In the genomic region with DNA sequence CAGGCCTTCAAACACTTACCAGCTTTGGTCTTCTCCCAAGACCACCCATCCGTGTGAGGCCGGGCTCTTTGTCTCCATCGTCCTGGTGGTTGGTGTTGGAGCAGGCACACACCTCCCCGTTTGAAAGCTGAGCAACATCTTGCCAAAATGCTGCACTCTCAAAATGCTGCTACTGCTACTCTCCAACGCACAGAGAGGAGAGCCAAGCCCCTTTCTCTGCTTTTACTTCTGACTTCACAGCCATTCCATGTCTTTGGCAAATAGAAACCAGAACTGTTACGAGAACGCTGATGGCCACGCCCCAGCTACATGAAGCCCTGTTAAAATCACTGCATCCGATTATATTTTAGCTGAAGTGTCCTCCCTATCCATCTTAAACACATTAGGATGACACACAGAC, we compare ENCODE assay signal across 25 mouse cellular contexts. TPM values are rescaled to one million over a fixed set of nuclear protein-coding genes. Genes with fewer than 3 reads are reported as not detected.
A peak's percentile ranks its signal among the peaks of the same experiment; 100 is the strongest.
DNase-seq lines count a peak whose midpoint lies in the region; ATAC-seq lines count a peak whose summit lies in the region.
"Had no signal": no experiment of that assay in that cellular context is flagged by ENCODE, and none has a peak within 500 bp of the region (broad histone marks: within the 10 kb centered on the region; RNA-seq: fewer than 3 reads in every experiment).

No protein-coding gene starts in this region.

- no peaks in the 10 kb centered on the region for H3K4me1 ChIP-seq in intestine, embryonic 16.5 days (ENCODE audit: control insufficient read depth, insufficient read depth, low read length)
- 0 out of 2 replicates have a peak, but pooled peaks cover 3% of the 10 kb centered on the region for H3K4me1 ChIP-seq in intestine, embryonic 15.5 days (replicated peaks)
- H3K4me1 ChIP-seq in stomach, embryonic 16.5 days (ENCODE audit: control insufficient read depth, insufficient read depth, low read length), result no peaks in the 10 kb centered on the region
- H3K4me1 ChIP-seq: embryonic facial prominence, embryonic 13.5 days; embryonic facial prominence, embryonic 15.5 days; forebrain, embryonic 10.5 days; forebrain, embryonic 12.5 days had no signal

- intact Hi-C loops in heart, postnatal 25 days (cut with DNase I), result no loop called here

- H3K36me3 ChIP-seq in intestine, embryonic 16.5 days (ENCODE audit: control insufficient read depth, insufficient read depth, low read length), result no peaks in the 10 kb centered on the region
- H3K36me3 ChIP-seq in intestine, embryonic 15.5 days, result no peaks in the 10 kb centered on the region
- H3K36me3 ChIP-seq in stomach, embryonic 16.5 days (ENCODE audit: control insufficient read depth, insufficient read depth, low read length), result no peaks in the 10 kb centered on the region
- H3K36me3 ChIP-seq: embryonic facial prominence, embryonic 13.5 days; embryonic facial prominence, embryonic 15.5 days; forebrain, embryonic 10.5 days; forebrain, embryonic 12.5 days had no signal

- peak; percentile 23; the same call in 1 of the 2 replicates for ATAC-seq in intestine, embryonic 16.5 days
- ATAC-seq in intestine, embryonic 15.5 days, result no peak
- peak; percentile 44; the same call in 1 of the 2 replicates for ATAC-seq in stomach, embryonic 16.5 days (ENCODE audit: insufficient read depth, low FRiP score)
- ATAC-seq: activated CD4-positive, CD25-positive, alpha-beta regulatory T cell, adult 4 months; forebrain, embryonic 14.5 days; forebrain, embryonic 16.5 days; Patski had no signal

- H3K4me2 ChIP-seq in intestine, embryonic 16.5 days (ENCODE audit: low read depth, low read length), result no peak overlapping the region
- no peak overlapping the region for H3K4me2 ChIP-seq in intestine, embryonic 15.5 days (replicated peaks)
- no peak overlapping the region for H3K4me2 ChIP-seq in stomach, embryonic 16.5 days (ENCODE audit: low read depth, low read length)
- H3K4me2 ChIP-seq: embryonic facial prominence, embryonic 13.5 days; embryonic facial prominence, embryonic 15.5 days; forebrain, embryonic 12.5 days had no signal

- H3K4me3 ChIP-seq in intestine, embryonic 16.5 days (ENCODE audit: low read length), result no peak overlapping the region
- H3K4me3 ChIP-seq in intestine, embryonic 15.5 days (replicated peaks), result no peak overlapping the region
- H3K4me3 ChIP-seq in stomach, embryonic 16.5 days (replicated peaks; ENCODE audit: low read length), result no peak overlapping the region
- H3K4me3 ChIP-seq: embryonic facial prominence, embryonic 13.5 days; embryonic facial prominence, embryonic 15.5 days; erythroblast, embryonic 14.5 days; forebrain, embryonic 10.5 days; forebrain, embryonic 12.5 days had no signal

- H3K9me3 ChIP-seq in intestine, embryonic 16.5 days (ENCODE audit: control insufficient read depth, low read length), result no peaks in the 10 kb centered on the region
- no peaks in the 10 kb centered on the region for H3K9me3 ChIP-seq in intestine, embryonic 15.5 days
- 0 out of 2 replicates have a peak, but pooled peaks cover 3% of the 10 kb centered on the region for H3K9me3 ChIP-seq in stomach, embryonic 16.5 days (replicated peaks; ENCODE audit: control insufficient read depth, low read length)
- H3K9me3 ChIP-seq: embryonic facial prominence, embryonic 13.5 days; embryonic facial prominence, embryonic 15.5 days; forebrain, embryonic 12.5 days had no signal

- DNase-seq in heart, adult 11 months, result peak; percentile 77
- no peak for DNase-seq in heart, postnatal 25 days (ENCODE audit: low spot score)
- DNase-seq in MN1 (ENCODE audit: low spot score), result peak; percentile 27
- DNase-seq in right cerebral cortex, postnatal 10 days (ENCODE audit: low spot score in 2 of 2), result no peak
- DNase-seq: adrenal gland, adult 8-10 months; adrenal gland, postnatal 14 days; adrenal gland, postnatal 36 days; cerebellum, adult 11-12 months; cerebellum, adult 2 months; cerebellum, adult 9-11 months; cerebellum, postnatal 14 days; cerebellum, postnatal 36 days; embryo, embryonic 11 days had no signal

- 67% methylated on average over 9 of the region's 9 CpGs for WGBS in intestine, embryonic 16.5 days
- WGBS in intestine, embryonic 15.5 days, result 58% methylated on average over 9 of the region's 9 CpGs
- WGBS in stomach, embryonic 16.5 days, result 59% methylated on average over 9 of the region's 9 CpGs

- H3K9ac ChIP-seq in intestine, embryonic 16.5 days (ENCODE audit: low read depth, low read length), result no peak overlapping the region
- no peak overlapping the region for H3K9ac ChIP-seq in intestine, embryonic 15.5 days
- H3K9ac ChIP-seq in stomach, embryonic 16.5 days (ENCODE audit: low read length), result no peak overlapping the region
- H3K9ac ChIP-seq: embryonic facial prominence, embryonic 13.5 days; embryonic facial prominence, embryonic 15.5 days; forebrain, embryonic 12.5 days had no signal

- no peaks in the 10 kb centered on the region for H3K27me3 ChIP-seq in intestine, embryonic 16.5 days (replicated peaks; ENCODE audit: control insufficient read depth, insufficient read depth, low read length)
- H3K27me3 ChIP-seq in intestine, embryonic 15.5 days (replicated peaks), result no peaks in the 10 kb centered on the region
- H3K27me3 ChIP-seq in stomach, embryonic 16.5 days (ENCODE audit: control insufficient read depth, insufficient read depth, low read length), result no peaks in the 10 kb centered on the region
- H3K27me3 ChIP-seq: embryonic facial prominence, embryonic 13.5 days; embryonic facial prominence, embryonic 15.5 days; forebrain, embryonic 12.5 days; Patski had no signal

- H3K27ac ChIP-seq in intestine, embryonic 16.5 days (ENCODE audit: low read length), result 0 out of 2 replicates have a peak overlapping the region, but pooled peaks have one; percentile 19
- no peak overlapping the region for H3K27ac ChIP-seq in intestine, embryonic 15.5 days
- H3K27ac ChIP-seq in stomach, embryonic 16.5 days (ENCODE audit: low read length), result peak overlapping the region; percentile 43
- H3K27ac ChIP-seq: embryonic facial prominence, embryonic 13.5 days; embryonic facial prominence, embryonic 15.5 days; forebrain, embryonic 10.5 days; forebrain, embryonic 12.5 days had no signal

RNA-seq across cellular contexts. Expression of gene Snx18, which starts 58.7 kb away (rescaled TPM):
- 10 to 100 TPM; 22.6 to 23.6 TPM for total RNA-seq in heart, postnatal 25 days (2021)
- 10.1 and 11.7 TPM in 2 replicates for polyA plus RNA-seq in intestine, embryonic 16.5 days (2015; fragmentation: Nextera tagmentation; extraction: Ambion mirVana)
- polyA plus RNA-seq in intestine, embryonic 15.5 days (2015; fragmentation: Nextera tagmentation; extraction: Ambion mirVana), result 18.1 and 20.3 TPM in 2 replicates
- polyA plus RNA-seq in stomach, embryonic 16.5 days (2015; fragmentation: Nextera tagmentation; extraction: Ambion mirVana), result 10.5 and 13.6 TPM in 2 replicates

Comparison
In these comparisons a context has a peak if more than half of its experiments do, and no peak if none do; other contexts are left out.
1. DNase-seq: peak in heart, adult 11 months (single experiment) and MN1 (single experiment); none in heart, postnatal 25 days (single experiment) and right cerebral cortex, postnatal 10 days (0 of 2).